Mouse (Mus musculus) testis, adult 2 months (tissue): Measurements from ENCODE around the gene Nup214.
A peak's percentile ranks its signal among the peaks of the same experiment; 100 is the strongest.

Experiments
- CTCF ChIP-seq: fragments of 200-500 bp; IDR thresholded peaks from 2 replicates; pipeline ENCODE4 v1.5.1; 2012; ENCODE audit warnings: low read depth, mild to moderate bottlenecking, inconsistent platforms, low read length, moderate library complexity; ENCODE audit not compliant: control insufficient read depth, insufficient read depth, insufficient replicate concordance
- POLR2A ChIP-seq: fragments of 200-500 bp; IDR thresholded peaks from 2 replicates; pipeline ENCODE4 v1.6.1; 2012; ENCODE audit warnings: low read depth, mild to moderate bottlenecking, inconsistent platforms, low read length, moderate library complexity; ENCODE audit not compliant: control insufficient read depth

GRCm38 (mm10) chr2:32083159-32084011 is 109.1 kb downstream of the Nup214 start:
- TF ChIP-seq CTCF (no peak), POLR2A (peak; percentile 78)
